Mouse (Mus musculus) forebrain, embryonic 15.5 days (tissue): ENCODE measurements at regions not wholly inside any gene's neighbourhood (a gene's known extent, or its start where the extent isn't known, plus 50 kb on each side); places are given as distances from the start of the nearest gene placed in this dataset.

Experiments
- ATAC-seq: fragments of 200-750 bp; cut with Nextera tagmentation; replicated peaks from 2 replicates; pipeline ENCODE4 v1.8.0; 2017; ENCODE audit warnings: mild to moderate bottlenecking, moderate TSS enrichment, moderate library complexity
- H3K27ac ChIP-seq: fragments of 300-500 bp; sonication (generic); replicated peaks from 2 replicates; pipeline ENCODE4 v1.5.1; 2015; ENCODE audit warnings: mild to moderate bottlenecking, inconsistent platforms
- H3K27me3 ChIP-seq: fragments of 300-500 bp; sonication (generic); 2 replicates; pipeline ENCODE4 v1.6.1; 2015; ENCODE audit warnings: inconsistent platforms
- H3K36me3 ChIP-seq: fragments of 300-500 bp; sonication (generic); 2 replicates; pipeline ENCODE4 v1.6.1; 2015; ENCODE audit warnings: mild to moderate bottlenecking, inconsistent platforms
- H3K4me1 ChIP-seq: fragments of 300-500 bp; sonication (generic); 2 replicates; pipeline ENCODE4 v1.6.1; 2015; ENCODE audit warnings: inconsistent platforms
- H3K4me2 ChIP-seq: fragments of 300-500 bp; sonication (generic); replicated peaks from 2 replicates; pipeline ENCODE4 v1.6.1; 2015; ENCODE audit warnings: mild to moderate bottlenecking, inconsistent platforms
- H3K4me3 ChIP-seq: fragments of 300-500 bp; sonication (generic); 2 replicates; pipeline ENCODE4 v1.5.1; 2015; ENCODE audit warnings: mild to moderate bottlenecking, inconsistent platforms
- H3K9ac ChIP-seq: fragments of 300-500 bp; sonication (generic); replicated peaks from 2 replicates; pipeline ENCODE4 v1.6.1; 2015; ENCODE audit warnings: mild to moderate bottlenecking, inconsistent platforms
- H3K9me3 ChIP-seq: fragments of 300-500 bp; sonication (generic); 2 replicates; pipeline ENCODE4 v1.6.1; 2016; ENCODE audit warnings: inconsistent platforms
- WGBS: fragments of 180-500 bp; shearing (Covaris S2); methylation state at CpG from one replicate; pipeline ENCODE4 v1.1.7; 2015; ENCODE audit warnings: mixed read lengths; 5-methylcytosine and 5-hydroxymethylcytosine counted together

- H3K4me2 ChIP-seq: no peak overlapping the region
- H3K27ac ChIP-seq: no peak overlapping the region
- 45% methylated on average over 9 of the region's 9 CpGs for WGBS
- H3K9ac ChIP-seq: no peak overlapping the region
- ATAC-seq: no peak
- H3K36me3 ChIP-seq: no peaks in the 10 kb centered on the region
- no peaks in the 10 kb centered on the region for H3K9me3 ChIP-seq
- peaks cover 21% of the 10 kb centered on the region for H3K4me1 ChIP-seq
- no peaks in the 10 kb centered on the region for H3K27me3 ChIP-seq
- no peak overlapping the region for H3K4me3 ChIP-seq
Measured at GRCm38 (mm10) chr12:107250747-107251470, 237.5 kb upstream of the 3110018I06Rik start.

- Histone ChIP-seq H3K4me1 (peaks cover 21% of the 10 kb centered on the region), H3K36me3 (no peaks in the 10 kb centered on the region), H3K9me3 (no peaks in the 10 kb centered on the region), H3K27ac (no peak overlapping the region; the same call in 1 of the 2 replicates), H3K27me3 (no peaks in the 10 kb centered on the region), H3K4me2 (peak overlapping the region; percentile 11; the same call in 1 of the 2 replicates), H3K9ac (no peak overlapping the region), H3K4me3 (no peak overlapping the region)
- 24% methylated on average over 15 of the region's 15 CpGs for WGBS
- no peak for ATAC-seq
Measured at GRCm38 (mm10) chr12:107251981-107252380, 236.5 kb upstream of the 3110018I06Rik start.

- Histone ChIP-seq H3K9ac (no peak overlapping the region), H3K27ac (peak overlapping the region; percentile 23; the same call in 1 of the 2 replicates), H3K4me1 (peaks cover 8% of the 10 kb centered on the region; the same call in 1 of the 2 replicates), H3K36me3 (no peaks in the 10 kb centered on the region), H3K9me3 (no peaks in the 10 kb centered on the region), H3K4me2 (no peak overlapping the region), H3K4me3 (no peak overlapping the region), H3K27me3 (no peaks in the 10 kb centered on the region)
- no peak for ATAC-seq
- WGBS: 94% methylated on average over 5 of the region's 5 CpGs
Measured at GRCm38 (mm10) chr12:107262076-107262475, 226.4 kb upstream of the 3110018I06Rik start.

- Histone ChIP-seq H3K4me3 (no peak overlapping the region), H3K27me3 (no peaks in the 10 kb centered on the region), H3K27ac (peak overlapping the region; percentile 23; the same call in 1 of the 2 replicates), H3K9ac (no peak overlapping the region), H3K9me3 (no peaks in the 10 kb centered on the region), H3K4me1 (peaks cover 8% of the 10 kb centered on the region; the same call in 1 of the 2 replicates), H3K4me2 (no peak overlapping the region), H3K36me3 (no peaks in the 10 kb centered on the region)
- WGBS: 48% methylated on average over 4 of the region's 4 CpGs
- ATAC-seq: no peak
Measured at GRCm38 (mm10) chr12:107262516-107262915, 225.9 kb upstream of the 3110018I06Rik start.

DNA sequence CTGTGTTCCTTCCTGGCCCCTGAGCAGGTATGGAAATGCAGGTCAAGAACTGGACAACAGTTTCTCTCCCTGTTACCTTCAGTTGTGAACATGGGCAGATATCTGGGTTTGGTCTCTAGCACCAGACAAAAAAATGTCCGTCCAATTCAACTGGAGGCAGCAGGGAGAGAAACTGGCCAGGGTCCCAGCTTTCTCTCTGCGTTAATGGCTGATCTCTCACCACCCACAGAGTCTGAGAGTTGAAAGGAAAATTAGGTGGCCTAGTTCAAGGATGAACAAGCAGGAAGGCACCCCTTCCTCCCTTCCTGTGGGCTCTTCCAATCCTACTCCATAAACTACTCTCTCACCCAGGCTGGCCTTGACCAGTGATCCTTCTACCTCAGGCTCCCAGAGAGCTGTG is 221.7 kb upstream of the 3110018I06Rik start:
- H3K4me2 ChIP-seq: no peak overlapping the region
- peaks cover 8% of the 10 kb centered on the region; the same call in 1 of the 2 replicates for H3K4me1 ChIP-seq
- no peak overlapping the region for H3K27ac ChIP-seq
- no peak overlapping the region for H3K4me3 ChIP-seq
- no peaks in the 10 kb centered on the region for H3K36me3 ChIP-seq
- no peaks in the 10 kb centered on the region for H3K27me3 ChIP-seq
- ATAC-seq: no peak
- 44% methylated on average over 2 of the region's 2 CpGs for WGBS
- H3K9ac ChIP-seq: no peak overlapping the region
- no peaks in the 10 kb centered on the region for H3K9me3 ChIP-seq

DNA sequence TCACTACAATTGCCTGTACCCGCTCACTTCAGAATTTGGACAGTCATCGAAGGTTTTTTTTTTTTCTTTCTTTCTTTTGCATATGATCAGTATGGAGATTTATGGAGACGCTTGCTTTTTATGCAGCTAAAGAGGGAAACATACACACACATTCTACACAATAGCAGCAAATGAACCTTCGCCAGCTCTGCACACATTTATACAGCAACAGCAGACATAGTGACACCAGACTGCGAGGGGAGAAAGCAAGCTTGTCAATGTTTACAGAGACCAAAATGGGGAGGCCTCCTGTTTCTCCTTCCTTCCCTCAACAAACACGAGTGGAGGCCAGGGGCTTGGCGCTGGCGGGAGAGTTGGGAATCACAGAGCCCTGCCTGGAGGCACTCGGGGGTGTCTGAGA is 202.8 kb upstream of the 3110018I06Rik start:
- Histone ChIP-seq H3K4me1 (peaks cover 8% of the 10 kb centered on the region; the same call in 1 of the 2 replicates), H3K36me3 (no peaks in the 10 kb centered on the region), H3K27ac (peak overlapping the region; percentile 19; the same call in 1 of the 2 replicates), H3K4me3 (no peak overlapping the region), H3K9me3 (no peaks in the 10 kb centered on the region), H3K9ac (no peak overlapping the region), H3K27me3 (no peaks in the 10 kb centered on the region), H3K4me2 (no peak overlapping the region)
- WGBS: 33% methylated on average over 9 of the region's 9 CpGs
- peak; percentile 48 for ATAC-seq

DNA sequence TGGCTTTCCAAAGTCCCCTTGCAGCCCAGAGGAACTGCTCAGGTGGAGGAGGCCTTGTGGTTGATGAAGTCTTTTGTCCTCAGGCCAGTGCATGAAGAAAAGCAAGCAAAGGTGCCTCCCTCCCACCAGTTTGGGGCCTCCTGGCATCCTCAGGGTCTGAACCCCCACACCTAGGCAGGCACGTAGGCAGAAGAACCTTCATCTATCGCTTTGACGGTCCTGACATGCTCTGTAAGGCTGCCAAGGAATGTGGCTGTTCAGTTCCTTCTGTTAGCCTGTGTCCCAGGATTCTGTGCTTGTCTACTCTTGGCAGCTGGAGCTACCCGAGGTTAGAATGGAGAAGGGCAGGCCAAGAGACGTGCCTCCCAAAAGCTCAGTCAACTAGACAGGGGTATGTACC is 197.1 kb upstream of the 3110018I06Rik start:
- H3K9me3 ChIP-seq: no peaks in the 10 kb centered on the region
- ATAC-seq: no peak
- no peak overlapping the region for H3K27ac ChIP-seq

GRCm38 (mm10) chr12:107307094-107307740 is 181.2 kb upstream of the 3110018I06Rik start:
- Histone ChIP-seq H3K4me2 (no peak overlapping the region), H3K36me3 (no peaks in the 10 kb centered on the region), H3K4me3 (no peak overlapping the region), H3K9ac (no peak overlapping the region), H3K9me3 (no peaks in the 10 kb centered on the region), H3K4me1 (no peaks in the 10 kb centered on the region), H3K27me3 (no peaks in the 10 kb centered on the region), H3K27ac (no peak overlapping the region)
- 60% methylated on average over 15 of the region's 15 CpGs for WGBS
- ATAC-seq: no peak

More for the DNA sequence above, 197.1 kb upstream of the 3110018I06Rik start:
- no peak overlapping the region for H3K4me3 ChIP-seq
- no peaks in the 10 kb centered on the region for H3K4me1 ChIP-seq
- 62% methylated on average over 5 of the region's 5 CpGs for WGBS
- H3K27me3 ChIP-seq: no peaks in the 10 kb centered on the region
- no peak overlapping the region for H3K9ac ChIP-seq
- no peak overlapping the region for H3K4me2 ChIP-seq
- no peaks in the 10 kb centered on the region for H3K36me3 ChIP-seq

GRCm38 (mm10) chr12:107315446-107315845 is 173.0 kb upstream of the 3110018I06Rik start:
- H3K9me3 ChIP-seq: no peaks in the 10 kb centered on the region
- no peaks in the 10 kb centered on the region for H3K36me3 ChIP-seq
- no peak overlapping the region for H3K4me3 ChIP-seq
- no peaks in the 10 kb centered on the region for H3K27me3 ChIP-seq
- no peak overlapping the region for H3K27ac ChIP-seq
- ATAC-seq: no peak
- H3K4me1 ChIP-seq: no peaks in the 10 kb centered on the region
- whole genome bisulfite sequencing: 85% methylated on average over 4 of the region's 4 CpGs
- no peak overlapping the region for H3K4me2 ChIP-seq
- no peak overlapping the region for H3K9ac ChIP-seq

GRCm38 (mm10) chr12:107322861-107323260 is 165.6 kb upstream of the 3110018I06Rik start:
- Histone ChIP-seq H3K4me3 (no peak overlapping the region), H3K4me2 (no peak overlapping the region), H3K27ac (no peak overlapping the region), H3K27me3 (no peaks in the 10 kb centered on the region), H3K4me1 (no peaks in the 10 kb centered on the region), H3K9ac (no peak overlapping the region), H3K9me3 (no peaks in the 10 kb centered on the region), H3K36me3 (no peaks in the 10 kb centered on the region)
- ATAC-seq: no peak
- 51% methylated on average over 7 of the region's 7 CpGs for WGBS

DNA sequence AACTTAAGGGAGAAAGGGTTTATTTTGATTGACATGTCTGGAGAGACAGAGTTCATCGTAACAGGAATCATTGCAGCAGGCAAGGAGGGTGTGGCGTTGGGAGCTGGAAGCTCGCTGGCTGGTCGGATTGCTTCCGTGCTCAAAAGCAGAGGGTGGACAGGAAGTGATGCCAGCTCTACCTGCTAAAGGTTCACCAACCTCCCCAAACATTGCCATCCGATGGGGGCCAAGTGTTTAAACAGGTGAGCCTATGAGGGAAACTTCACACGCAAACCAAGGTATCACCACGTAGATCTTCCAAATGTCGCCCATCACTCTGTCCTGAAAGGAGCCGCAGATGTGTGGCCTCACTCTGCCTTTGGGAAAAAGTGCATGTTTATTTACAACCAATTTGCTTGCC is 162.3 kb upstream of the 3110018I06Rik start:
- no peak overlapping the region for H3K9ac ChIP-seq
- H3K9me3 ChIP-seq: no peaks in the 10 kb centered on the region
- H3K4me3 ChIP-seq: no peak overlapping the region
- no peak for ATAC-seq
- H3K4me2 ChIP-seq: no peak overlapping the region
- WGBS: 95% methylated on average over 10 of the region's 10 CpGs
- 0 out of 2 replicates have a peak, but pooled peaks cover 4% of the 10 kb centered on the region for H3K4me1 ChIP-seq
- no peak overlapping the region for H3K27ac ChIP-seq
- H3K27me3 ChIP-seq: no peaks in the 10 kb centered on the region
- no peaks in the 10 kb centered on the region for H3K36me3 ChIP-seq

GRCm38 (mm10) chr12:107327107-107327770 is 161.2 kb upstream of the 3110018I06Rik start:
- ATAC-seq: no peak
- 83% methylated on average over 9 of the region's 9 CpGs for WGBS
- H3K4me3 ChIP-seq: no peak overlapping the region
- no peak overlapping the region for H3K27ac ChIP-seq
- no peak overlapping the region for H3K4me2 ChIP-seq
- H3K27me3 ChIP-seq: no peaks in the 10 kb centered on the region
- 0 out of 2 replicates have a peak, but pooled peaks cover 4% of the 10 kb centered on the region for H3K4me1 ChIP-seq
- no peaks in the 10 kb centered on the region for H3K36me3 ChIP-seq
- no peaks in the 10 kb centered on the region for H3K9me3 ChIP-seq
- H3K9ac ChIP-seq: no peak overlapping the region
